Mouse (Mus musculus): ENCODE measurements around the gene C030005K15Rik.

DNA sequence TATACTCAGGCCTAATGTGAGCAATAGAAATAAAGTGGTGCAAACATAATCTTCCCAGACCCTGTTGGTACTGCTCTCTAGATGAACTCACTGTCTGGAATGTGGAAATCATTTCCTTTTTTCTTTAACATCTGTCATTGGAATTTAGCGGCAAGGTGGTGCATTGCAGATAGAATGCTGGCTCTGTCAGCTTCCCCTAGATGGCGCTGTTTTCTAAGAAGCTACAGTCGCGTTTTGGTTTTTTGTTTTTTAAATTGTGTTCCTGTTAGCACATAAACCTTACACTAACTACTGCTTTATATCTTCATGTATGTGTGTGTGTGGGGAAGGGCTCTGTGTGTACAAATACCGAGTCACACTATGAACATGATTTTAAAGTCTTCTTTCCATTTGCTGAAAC, 13.9 kb downstream of the C030005K15Rik start:
- peak; percentile 73; the same call in 1 of the 2 replicates for TF ChIP-seq CTCF (IDR thresholded peaks at IDR 0.05; ENCODE audit: borderline replicate concordance, insufficient read depth, low read depth, low read length)
- TF ChIP-seq POLR2A (IDR thresholded peaks at IDR 0.05; ENCODE audit: borderline replicate concordance, insufficient read depth, low read length) = no peak

All from cerebellum, adult 2 months (tissue).